Mouse (Mus musculus) megakaryocyte, embryonic 14.5 days (primary cell): ENCODE results near the gene Hist2h2ac.

Source experiments
- FLI1 ChIP-seq: IDR thresholded peaks from 2 replicates; pipeline ENCODE4 v1.6.1; 2012; ENCODE audit warnings: low read length, inconsistent platforms, mixed read lengths
- GATA1 ChIP-seq: IDR thresholded peaks from 3 replicates; pipeline ENCODE4 v1.6.1; 2012; ENCODE audit warnings: mixed read lengths, low read length, inconsistent platforms, borderline replicate concordance

DNA sequence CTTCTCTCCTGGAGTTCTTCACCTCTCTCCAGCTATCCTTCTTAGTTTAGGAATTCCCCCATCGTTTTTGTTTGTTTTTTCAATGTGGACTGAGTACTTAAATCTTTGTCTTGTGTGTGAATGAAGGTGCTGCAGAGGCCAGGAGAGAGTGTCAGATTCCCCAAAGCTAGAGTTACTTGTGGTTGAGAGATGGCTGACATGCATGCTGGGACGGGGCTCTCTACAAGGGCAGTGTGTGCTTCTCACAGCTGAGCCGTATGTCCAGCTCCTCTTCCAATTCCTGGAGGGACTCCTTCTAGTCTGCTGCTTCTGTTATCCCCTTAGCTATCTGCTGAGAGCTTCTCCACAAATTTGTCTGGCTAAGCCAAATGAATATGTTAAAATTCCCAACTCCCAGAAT lies 15.2 kb upstream of the Hist2h2ac start:
- TF ChIP-seq GATA1 (no peak), FLI1 (no peak)
